Mouse (Mus musculus): ENCODE data around the gene Pik3r4. TPM values are rescaled to one million over a fixed set of nuclear protein-coding genes. Genes with fewer than 3 reads are reported as not detected.

The Pik3r4 gene
- polyA plus RNA-seq, 1 experiment = 10.9 TPM

DNA sequence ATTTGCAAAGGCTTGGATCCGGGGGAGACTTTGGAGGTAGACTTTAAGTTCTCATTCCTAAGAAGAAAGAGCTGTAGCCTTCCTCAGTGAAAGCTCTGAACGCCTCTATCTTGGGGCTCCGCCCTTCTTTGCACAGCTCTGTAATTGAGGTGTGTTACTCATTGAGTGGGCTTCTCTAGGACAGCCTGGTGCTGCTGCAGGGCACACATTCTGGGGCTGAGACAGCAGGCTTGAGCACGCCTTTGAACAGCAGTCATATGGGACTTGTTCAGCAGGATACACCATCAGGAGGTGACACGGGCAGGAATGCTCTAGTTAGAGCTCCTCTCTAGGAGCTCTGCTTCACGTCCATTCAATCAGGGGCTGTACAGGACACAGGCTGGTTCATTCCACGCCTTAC, 22.5 kb downstream of the Pik3r4 start:
- Histone ChIP-seq H3K27me3 (ENCODE audit: control insufficient read depth, insufficient read depth, insufficient read length) (no peaks in the 10 kb centered on the region), H3K79me2 (ENCODE audit: control insufficient read depth, insufficient read depth) (no peaks in the 10 kb centered on the region), H3K4me2 (ENCODE audit: low read depth) (no peak overlapping the region), H3K4me3 (no peak overlapping the region), H3K36me3 (ENCODE audit: control insufficient read depth, insufficient read depth) (peaks cover 5% of the 10 kb centered on the region), H3ac (ENCODE audit: control insufficient read depth, insufficient read length) (no peak overlapping the region)
- no peak for TF ChIP-seq POLR2AphosphoS2 (IDR thresholded peaks at IDR 0.05; ENCODE audit: insufficient read length, low read depth)

GRCm38 (mm10) chr9:105670916-105671315, 28.1 kb downstream of the Pik3r4 start:
- TF ChIP-seq MYOD1 (IDR thresholded peaks at IDR 0.05; ENCODE audit: control insufficient read depth in 1 of 3, insufficient read length in 2 of 3, low read depth in 2 of 3) (no peak), MYOG (IDR thresholded peaks at IDR 0.05; ENCODE audit: control insufficient read depth in 1 of 3, insufficient read depth in 1 of 3, insufficient read length in 2 of 3, low read depth in 2 of 3) (no peak), TCF3 (IDR thresholded peaks at IDR 0.05; ENCODE audit: insufficient read length, low read depth) (no peak), POLR2AphosphoS2 (IDR thresholded peaks at IDR 0.05; ENCODE audit: insufficient read length, low read depth) (no peak), SRF (IDR thresholded peaks at IDR 0.05; ENCODE audit: control insufficient read depth, insufficient read length, low read depth) (no peak), USF1 (IDR thresholded peaks at IDR 0.05; ENCODE audit: low read depth) (no peak), REST (IDR thresholded peaks at IDR 0.05; ENCODE audit: insufficient read depth, insufficient read length) (no peak), TCF12 (IDR thresholded peaks at IDR 0.05; ENCODE audit: insufficient read depth, poor library complexity, severe bottlenecking) (no peak), CEBPB (IDR thresholded peaks at IDR 0.05; ENCODE audit: insufficient read depth, poor library complexity, severe bottlenecking) (no peak), POLR2A (IDR thresholded peaks at IDR 0.05; ENCODE audit: insufficient read length, low read depth) (no peak), E2F4 (IDR thresholded peaks at IDR 0.05; ENCODE audit: insufficient read depth) (no peak)
- H3ac ChIP-seq (ENCODE audit: control insufficient read depth, insufficient read length) = no peak overlapping the region
- peaks cover 5% of the 10 kb centered on the region for H3K36me3 ChIP-seq (ENCODE audit: control insufficient read depth, insufficient read depth)
- no peaks in the 10 kb centered on the region for H3K79me2 ChIP-seq (ENCODE audit: control insufficient read depth, insufficient read depth)
- no peak overlapping the region for H3K4me3 ChIP-seq
- H3K27me3 ChIP-seq (ENCODE audit: control insufficient read depth, insufficient read depth, insufficient read length) = no peaks in the 10 kb centered on the region
- H3K4me2 ChIP-seq (ENCODE audit: low read depth) = no peak overlapping the region

- peaks cover 5% of the 10 kb centered on the region for H3K36me3 ChIP-seq (ENCODE audit: control insufficient read depth, insufficient read depth)
- no peak overlapping the region for H3K4me2 ChIP-seq (ENCODE audit: low read depth)
- no peak overlapping the region for H3K4me3 ChIP-seq
- no peaks in the 10 kb centered on the region for H3K27me3 ChIP-seq (ENCODE audit: control insufficient read depth, insufficient read depth, insufficient read length)
- no peaks in the 10 kb centered on the region for H3K79me2 ChIP-seq (ENCODE audit: control insufficient read depth, insufficient read depth)
- TF ChIP-seq E2F4 (IDR thresholded peaks at IDR 0.05; ENCODE audit: insufficient read depth) (no peak), USF1 (IDR thresholded peaks at IDR 0.05; ENCODE audit: low read depth) (no peak), MAX (IDR thresholded peaks at IDR 0.05; ENCODE audit: low read depth) (no peak), MYOG (IDR thresholded peaks at IDR 0.05; ENCODE audit: control insufficient read depth in 1 of 3, insufficient read depth in 1 of 3, insufficient read length in 2 of 3, low read depth in 2 of 3) (no peak), SRF (IDR thresholded peaks at IDR 0.05; ENCODE audit: control insufficient read depth, insufficient read length, low read depth) (no peak), POLR2A (IDR thresholded peaks at IDR 0.05; ENCODE audit: insufficient read length, low read depth) (no peak), POLR2AphosphoS2 (IDR thresholded peaks at IDR 0.05; ENCODE audit: insufficient read length, low read depth) (no peak), MYOD1 (IDR thresholded peaks at IDR 0.05; ENCODE audit: control insufficient read depth in 1 of 3, insufficient read length in 2 of 3, low read depth in 2 of 3) (no peak), TCF12 (IDR thresholded peaks at IDR 0.05; ENCODE audit: insufficient read depth, poor library complexity, severe bottlenecking) (no peak), TCF3 (IDR thresholded peaks at IDR 0.05; ENCODE audit: insufficient read length, low read depth) (no peak), CEBPB (IDR thresholded peaks at IDR 0.05; ENCODE audit: insufficient read depth, poor library complexity, severe bottlenecking) (no peak), REST (IDR thresholded peaks at IDR 0.05; ENCODE audit: insufficient read depth, insufficient read length) (no peak)
- no peak overlapping the region for H3ac ChIP-seq (ENCODE audit: control insufficient read depth, insufficient read length)
Observed at GRCm38 (mm10) chr9:105672032-105672431, 29.3 kb downstream of the Pik3r4 start.

DNA sequence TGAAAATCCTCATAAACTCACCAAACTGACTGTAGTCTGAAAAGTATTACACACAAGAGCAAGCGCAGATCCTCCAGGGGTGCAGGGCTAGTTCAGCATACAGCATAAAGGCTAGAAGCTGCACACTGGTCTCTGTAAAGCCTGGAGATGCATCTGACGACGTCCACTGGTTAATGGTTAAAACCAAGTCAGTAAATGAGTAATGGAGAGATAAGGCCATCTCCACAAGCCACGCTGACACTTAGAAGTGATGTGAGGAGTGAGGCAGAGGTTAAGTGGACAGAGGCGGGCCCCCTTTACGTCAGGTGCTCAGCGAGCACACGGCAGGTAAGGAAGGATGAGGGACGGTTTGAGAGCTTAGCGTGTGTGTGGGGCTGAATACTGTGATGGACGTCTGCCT, 33.2 kb downstream of the Pik3r4 start:
- TF ChIP-seq TCF3 (IDR thresholded peaks at IDR 0.05; ENCODE audit: insufficient read length, low read depth) (no peak), MAX (IDR thresholded peaks at IDR 0.05; ENCODE audit: low read depth) (no peak), POLR2A (IDR thresholded peaks at IDR 0.05; ENCODE audit: insufficient read length, low read depth) (no peak), TCF12 (IDR thresholded peaks at IDR 0.05; ENCODE audit: insufficient read depth, poor library complexity, severe bottlenecking) (no peak), POLR2AphosphoS2 (IDR thresholded peaks at IDR 0.05; ENCODE audit: insufficient read length, low read depth) (no peak), MYOD1 (IDR thresholded peaks at IDR 0.05; ENCODE audit: control insufficient read depth in 1 of 3, insufficient read length in 2 of 3, low read depth in 2 of 3) (no peak), SRF (IDR thresholded peaks at IDR 0.05; ENCODE audit: control insufficient read depth, insufficient read length, low read depth) (no peak)
- Histone ChIP-seq H3K79me2 (ENCODE audit: control insufficient read depth, insufficient read depth) (no peaks in the 10 kb centered on the region), H3K4me3 (no peak overlapping the region), H3K4me2 (ENCODE audit: low read depth) (no peak overlapping the region), H3K27me3 (ENCODE audit: control insufficient read depth, insufficient read depth, insufficient read length) (no peaks in the 10 kb centered on the region), H3K36me3 (ENCODE audit: control insufficient read depth, insufficient read depth) (no peaks in the 10 kb centered on the region), H3ac (ENCODE audit: control insufficient read depth, insufficient read length) (no peak overlapping the region)

GRCm38 (mm10) chr9:105681386-105681785, 38.6 kb downstream of the Pik3r4 start:
- TF ChIP-seq TCF12 (IDR thresholded peaks at IDR 0.05; ENCODE audit: insufficient read depth, poor library complexity, severe bottlenecking) = no peak
- TF ChIP-seq USF1 (IDR thresholded peaks at IDR 0.05; ENCODE audit: low read depth) = no peak
- no peak for TF ChIP-seq MAX (IDR thresholded peaks at IDR 0.05; ENCODE audit: low read depth)
- TF ChIP-seq SRF (IDR thresholded peaks at IDR 0.05; ENCODE audit: control insufficient read depth, insufficient read length, low read depth) = no peak
- no peak for TF ChIP-seq E2F4 (IDR thresholded peaks at IDR 0.05; ENCODE audit: insufficient read depth)
- TF ChIP-seq MYOD1 (IDR thresholded peaks at IDR 0.05; ENCODE audit: control insufficient read depth in 1 of 3, insufficient read length in 2 of 3, low read depth in 2 of 3) = no peak
- no peak for TF ChIP-seq POLR2AphosphoS2 (IDR thresholded peaks at IDR 0.05; ENCODE audit: insufficient read length, low read depth)
- TF ChIP-seq TCF3 (IDR thresholded peaks at IDR 0.05; ENCODE audit: insufficient read length, low read depth) = no peak
- no peak for TF ChIP-seq CEBPB (IDR thresholded peaks at IDR 0.05; ENCODE audit: insufficient read depth, poor library complexity, severe bottlenecking)
- TF ChIP-seq MYOG (IDR thresholded peaks at IDR 0.05; ENCODE audit: control insufficient read depth in 1 of 3, insufficient read depth in 1 of 3, insufficient read length in 2 of 3, low read depth in 2 of 3) = no peak
- no peak for TF ChIP-seq POLR2A (IDR thresholded peaks at IDR 0.05; ENCODE audit: insufficient read length, low read depth)
- TF ChIP-seq REST (IDR thresholded peaks at IDR 0.05; ENCODE audit: insufficient read depth, insufficient read length) = no peak
- no peak overlapping the region for H3ac ChIP-seq (ENCODE audit: control insufficient read depth, insufficient read length)
- H3K27me3 ChIP-seq (ENCODE audit: control insufficient read depth, insufficient read depth, insufficient read length) = no peaks in the 10 kb centered on the region
- no peak overlapping the region for H3K4me2 ChIP-seq (ENCODE audit: low read depth)
- no peaks in the 10 kb centered on the region for H3K36me3 ChIP-seq (ENCODE audit: control insufficient read depth, insufficient read depth)
- no peak overlapping the region for H3K4me3 ChIP-seq
- no peaks in the 10 kb centered on the region for H3K79me2 ChIP-seq (ENCODE audit: control insufficient read depth, insufficient read depth)
